Mouse (Mus musculus) heart, embryonic 11.5 days (tissue): ENCODE results near the gene Gfap. TPM values are rescaled to one million over a fixed set of nuclear protein-coding genes. Genes with fewer than 3 reads are reported as not detected.

Experiments
- ATAC-seq: fragments of 200-750 bp; cut with Nextera tagmentation; replicated peaks from 2 replicates; pipeline ENCODE4 v1.8.0; 2017; ENCODE audit warnings: moderate library complexity; ENCODE audit not compliant: insufficient number of reproducible peaks, low FRiP score, low TSS enrichment
- H3K27ac ChIP-seq: fragments of 300-500 bp; sonication (generic); 2 replicates; pipeline ENCODE4 v1.5.1; 2014; ENCODE audit warnings: mild to moderate bottlenecking, low read depth, low read length
- H3K27me3 ChIP-seq: fragments of 300-500 bp; sonication (generic); 2 replicates; pipeline ENCODE4 v1.6.1; 2014; ENCODE audit warnings: mild to moderate bottlenecking, low read length, mixed read lengths; ENCODE audit not compliant: control insufficient read depth, insufficient read depth
- H3K36me3 ChIP-seq: fragments of 300-500 bp; sonication (generic); 2 replicates; pipeline ENCODE4 v1.6.1; 2014; ENCODE audit warnings: mild to moderate bottlenecking, low read length, moderate library complexity, mixed read lengths; ENCODE audit not compliant: control insufficient read depth, insufficient read depth
- H3K4me1 ChIP-seq: fragments of 300-500 bp; sonication (generic); 2 replicates; pipeline ENCODE4 v1.6.1; 2014; ENCODE audit warnings: low read length; ENCODE audit not compliant: control insufficient read depth, insufficient read depth
- H3K4me2 ChIP-seq: fragments of 300-500 bp; sonication (generic); 2 replicates; pipeline ENCODE4 v1.6.1; 2014; ENCODE audit warnings: mild to moderate bottlenecking, moderate library complexity
- H3K4me3 ChIP-seq: fragments of 300-500 bp; sonication (generic); 2 replicates; pipeline ENCODE4 v1.5.1; 2014; ENCODE audit warnings: low read depth, low read length
- H3K9ac ChIP-seq: fragments of 300-500 bp; sonication (generic); 2 replicates; pipeline ENCODE4 v1.6.1; 2014; ENCODE audit warnings: mild to moderate bottlenecking, low read depth, low read length, moderate library complexity
- H3K9me3 ChIP-seq: fragments of 300-500 bp; sonication (generic); replicated peaks from 2 replicates; pipeline ENCODE4 v1.6.1; 2016; ENCODE audit warnings: low read length; ENCODE audit not compliant: control insufficient read depth
- WGBS: fragments of 180-500 bp; shearing (Covaris S2); extraction: QIAGEN DNeasy Blood & Tissue Kit; methylation state at CpG from one replicate; pipeline ENCODE4 v1.1.7; 2014; ENCODE audit not compliant: insufficient replicate concordance; 5-methylcytosine and 5-hydroxymethylcytosine counted together
- polyA plus RNA-seq: library from polyadenylated mRNA; unstranded; fragments of >200 nt; fragmentation: Nextera tagmentation; extraction: Ambion mirVana; gene quantifications from 2 replicates; pipeline ENCODE4 v1.2.1, GENCODE M21; 2014

Gene Gfap
- polyA plus RNA-seq, 1 experiment from 2014 or later, result 0.20 TPM

- Histone ChIP-seq H3K4me3 (no peak overlapping the region), H3K4me1 (no peaks in the 10 kb centered on the region), H3K27me3 (no peaks in the 10 kb centered on the region), H3K27ac (no peak overlapping the region), H3K9me3 (no peaks in the 10 kb centered on the region), H3K4me2 (no peak overlapping the region), H3K36me3 (peaks cover 40% of the 10 kb centered on the region), H3K9ac (no peak overlapping the region)
- WGBS, result 74% methylated on average over 7 of the region's 7 CpGs
- ATAC-seq, result no peak
Measured at GRCm38 (mm10) chr11:102911376-102911775, 10.7 kb upstream of the Gfap start.

GRCm38 (mm10) chr11:102903654-102904053, 2.9 kb upstream of the Gfap start:
- no peaks in the 10 kb centered on the region for H3K4me1 ChIP-seq
- H3K27ac ChIP-seq, result no peak overlapping the region
- no peaks in the 10 kb centered on the region for H3K9me3 ChIP-seq
- ATAC-seq, result no peak
- no peaks in the 10 kb centered on the region; the same call in 1 of the 2 replicates for H3K27me3 ChIP-seq
- H3K4me3 ChIP-seq, result no peak overlapping the region
- WGBS, result 79% methylated on average over 7 of the region's 7 CpGs
- H3K9ac ChIP-seq, result no peak overlapping the region
- H3K36me3 ChIP-seq, result peaks cover 13% of the 10 kb centered on the region
- H3K4me2 ChIP-seq, result no peak overlapping the region

GRCm38 (mm10) chr11:102902107-102902506, 1.4 kb upstream of the Gfap start:
- Histone ChIP-seq H3K9ac (no peak overlapping the region), H3K4me2 (no peak overlapping the region), H3K27me3 (peaks cover 7% of the 10 kb centered on the region), H3K27ac (no peak overlapping the region), H3K4me3 (no peak overlapping the region), H3K4me1 (no peaks in the 10 kb centered on the region), H3K9me3 (no peaks in the 10 kb centered on the region), H3K36me3 (0 out of 2 replicates have a peak, but pooled peaks cover 2% of the 10 kb centered on the region)
- no peak for ATAC-seq
- WGBS, result 75% methylated on average over 5 of the region's 5 CpGs

- Histone ChIP-seq H3K9ac (no peak overlapping the region), H3K36me3 (no peaks in the 10 kb centered on the region), H3K27ac (no peak overlapping the region), H3K4me1 (no peaks in the 10 kb centered on the region), H3K4me2 (no peak overlapping the region), H3K9me3 (no peaks in the 10 kb centered on the region), H3K4me3 (no peak overlapping the region), H3K27me3 (peaks cover 16% of the 10 kb centered on the region)
- WGBS, result 59% methylated on average over 4 of the region's 4 CpGs
- ATAC-seq, result no peak
Measured at GRCm38 (mm10) chr11:102901199-102901598, 487 bp upstream of the Gfap start.

GRCm38 (mm10) chr11:102898408-102898807, 2.3 kb downstream of the Gfap start:
- no peak overlapping the region for H3K4me3 ChIP-seq
- no peaks in the 10 kb centered on the region for H3K4me1 ChIP-seq
- no peaks in the 10 kb centered on the region for H3K9me3 ChIP-seq
- H3K9ac ChIP-seq, result no peak overlapping the region
- H3K27me3 ChIP-seq, result peaks cover 42% of the 10 kb centered on the region
- no peaks in the 10 kb centered on the region for H3K36me3 ChIP-seq
- 74% methylated on average over 9 of the region's 9 CpGs for WGBS
- no peak overlapping the region for H3K4me2 ChIP-seq
- no peak overlapping the region for H3K27ac ChIP-seq
- ATAC-seq, result no peak

GRCm38 (mm10) chr11:102896641-102897040, 4.1 kb downstream of the Gfap start:
- H3K4me1 ChIP-seq, result no peaks in the 10 kb centered on the region
- H3K4me2 ChIP-seq, result no peak overlapping the region
- no peak overlapping the region for H3K27ac ChIP-seq
- 68% methylated on average over 20 of the region's 20 CpGs for WGBS
- no peak overlapping the region for H3K4me3 ChIP-seq
- peaks cover 44% of the 10 kb centered on the region for H3K27me3 ChIP-seq
- no peak overlapping the region for H3K9ac ChIP-seq
- H3K9me3 ChIP-seq, result no peaks in the 10 kb centered on the region
- no peaks in the 10 kb centered on the region for H3K36me3 ChIP-seq
- ATAC-seq, result no peak

GRCm38 (mm10) chr11:102895779-102896178, 4.9 kb downstream of the Gfap start:
- no peaks in the 10 kb centered on the region for H3K9me3 ChIP-seq
- H3K4me2 ChIP-seq, result peak overlapping the region; percentile 42
- ATAC-seq, result peak; percentile 61
- H3K36me3 ChIP-seq, result no peaks in the 10 kb centered on the region
- H3K4me3 ChIP-seq, result no peak overlapping the region
- 45% methylated on average over 9 of the region's 9 CpGs for WGBS
- no peaks in the 10 kb centered on the region for H3K4me1 ChIP-seq
- no peak overlapping the region for H3K27ac ChIP-seq
- peaks cover 47% of the 10 kb centered on the region for H3K27me3 ChIP-seq
- 0 out of 2 replicates have a peak overlapping the region, but pooled peaks have one; percentile 36 for H3K9ac ChIP-seq

- Histone ChIP-seq H3K27me3 (peaks cover 47% of the 10 kb centered on the region), H3K4me2 (no peak overlapping the region), H3K9ac (0 out of 2 replicates have a peak overlapping the region, but pooled peaks have one; percentile 12), H3K4me1 (no peaks in the 10 kb centered on the region), H3K4me3 (no peak overlapping the region), H3K36me3 (no peaks in the 10 kb centered on the region), H3K9me3 (no peaks in the 10 kb centered on the region), H3K27ac (no peak overlapping the region)
- no peak for ATAC-seq
- WGBS, result 85% methylated on average over 4 of the region's 4 CpGs
Measured at GRCm38 (mm10) chr11:102894716-102895115, 6.0 kb downstream of the Gfap start.

GRCm38 (mm10) chr11:102893015-102893651, 7.6 kb downstream of the Gfap start:
- H3K9ac ChIP-seq, result peak overlapping the region; percentile 58; the same call in 1 of the 2 replicates
- no peaks in the 10 kb centered on the region for H3K9me3 ChIP-seq
- 2% methylated on average over 43 of the region's 43 CpGs for WGBS
- H3K4me2 ChIP-seq, result peak overlapping the region; percentile 69
- no peaks in the 10 kb centered on the region for H3K36me3 ChIP-seq
- H3K4me1 ChIP-seq, result no peaks in the 10 kb centered on the region
- H3K27ac ChIP-seq, result no peak overlapping the region
- peak; percentile 63 for ATAC-seq
- peaks cover 51% of the 10 kb centered on the region for H3K27me3 ChIP-seq
- peak overlapping the region; percentile 28 for H3K4me3 ChIP-seq
